Mouse (Mus musculus): ENCODE results near the gene Adra1b. TPM values are rescaled to one million over a fixed set of nuclear protein-coding genes. Genes with fewer than 3 reads are reported as not detected.

Adra1b gene
- 1.4 and 1.8 TPM in 2 replicates for polyA plus RNA-seq (2015; fragmentation: Nextera tagmentation; extraction: Ambion mirVana)

GRCm38 (mm10) chr11:43901051-43901654 is at the start of gene Adra1b:
Adra1b (minus strand) TSS chr11:43901210.

DNA sequence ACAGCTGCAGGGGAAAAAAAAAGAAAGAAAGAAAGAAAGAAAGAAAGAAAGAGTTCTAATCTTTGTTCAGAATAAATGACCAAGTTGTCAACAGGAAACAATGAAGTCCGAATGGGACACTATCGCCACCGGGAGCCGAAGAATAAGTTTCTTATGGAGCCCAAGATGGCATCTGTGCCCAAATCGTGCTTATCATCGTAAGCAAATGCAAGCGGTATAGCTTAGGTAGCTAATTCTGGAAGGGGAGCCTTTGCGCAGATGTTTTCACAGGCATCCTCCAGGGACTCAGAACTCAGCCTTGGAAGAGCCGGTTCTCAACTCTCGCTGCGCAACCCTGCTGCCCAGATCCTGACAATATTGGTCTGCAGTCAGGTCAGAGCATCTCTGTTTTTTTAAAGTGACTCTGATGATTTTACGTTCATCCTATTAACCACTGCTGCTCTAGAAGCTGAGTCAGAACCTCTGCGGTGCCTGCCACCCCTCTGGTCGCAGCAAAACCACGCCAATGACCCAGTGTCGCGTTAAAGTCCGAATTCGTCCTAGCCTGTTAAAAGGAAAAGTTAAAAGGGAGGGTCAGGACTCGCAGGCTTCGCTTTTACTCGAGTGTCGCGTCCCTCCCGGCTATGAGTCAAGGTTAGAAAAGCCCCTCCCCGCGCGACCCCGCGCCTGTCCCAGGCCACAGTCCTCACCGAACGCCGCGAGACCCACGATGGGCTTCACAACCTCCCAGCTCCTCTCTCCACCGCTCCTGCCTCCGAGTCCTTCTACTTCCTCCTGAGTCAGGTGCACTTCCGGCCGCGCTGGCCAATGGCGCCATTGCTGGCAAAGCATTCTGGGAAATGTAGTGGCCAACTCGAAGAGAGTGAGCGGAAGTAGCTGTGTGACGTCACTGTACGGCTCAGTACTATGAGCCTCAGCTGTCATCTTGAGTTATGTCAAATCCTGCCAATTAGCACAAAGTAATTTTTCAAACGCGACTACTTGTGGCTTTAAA is 153.5 kb downstream of the Adra1b start, which contains the start of gene Ttc1:
Ttc1 (minus strand) TSS at position 776 of the 994 bp plus-strand sequence.

Other genes with a start within 250 kb of the Adra1b start
- gene Pwwp2a, start 219.2 kb downstream of the Adra1b start, polyA plus RNA-seq (2015; fragmentation: Nextera tagmentation; extraction: Ambion mirVana) = 17.3 and 19.1 TPM in 2 replicates
- 51.0 and 52.9 TPM in 2 replicates for gene Ttc1, start 153.2 kb downstream of the Adra1b start, polyA plus RNA-seq (2015; fragmentation: Nextera tagmentation; extraction: Ambion mirVana)